Mouse (Mus musculus) forelimb bud, embryonic 11.5 days (tissue): Measurements from ENCODE around the gene Tet1.
"Not testable (repeated sequence)": the region's sequence is repeated elsewhere in the genome, so short reads cannot be mapped to it uniquely, and the experiment has no call there.

Experiments
- DNase-seq: peaks from one replicate; pipeline ENCODE4 v3.0.0-alpha.2; 2012; ENCODE audit warnings: low read depth, low spot score

Gene Tet1

GRCm38 (mm10) chr10:62908896-62909295, at the start of gene Tet1:
Tet1 (minus strand) TSS chr10:62908996.
- not testable (repeated sequence) for DNase-seq

- no peak for DNase-seq
These were observed 39.8 kb upstream of the Tet1 start for GRCm38 (mm10) chr10:62948551-62948950.

- DNase-seq = peak; percentile 92
These were observed 38.1 kb upstream of the Tet1 start, which contains the start of gene Dna2 for GRCm38 (mm10) chr10:62946738-62947471. Dna2 (plus strand) TSS chr10:62947026.

DNA sequence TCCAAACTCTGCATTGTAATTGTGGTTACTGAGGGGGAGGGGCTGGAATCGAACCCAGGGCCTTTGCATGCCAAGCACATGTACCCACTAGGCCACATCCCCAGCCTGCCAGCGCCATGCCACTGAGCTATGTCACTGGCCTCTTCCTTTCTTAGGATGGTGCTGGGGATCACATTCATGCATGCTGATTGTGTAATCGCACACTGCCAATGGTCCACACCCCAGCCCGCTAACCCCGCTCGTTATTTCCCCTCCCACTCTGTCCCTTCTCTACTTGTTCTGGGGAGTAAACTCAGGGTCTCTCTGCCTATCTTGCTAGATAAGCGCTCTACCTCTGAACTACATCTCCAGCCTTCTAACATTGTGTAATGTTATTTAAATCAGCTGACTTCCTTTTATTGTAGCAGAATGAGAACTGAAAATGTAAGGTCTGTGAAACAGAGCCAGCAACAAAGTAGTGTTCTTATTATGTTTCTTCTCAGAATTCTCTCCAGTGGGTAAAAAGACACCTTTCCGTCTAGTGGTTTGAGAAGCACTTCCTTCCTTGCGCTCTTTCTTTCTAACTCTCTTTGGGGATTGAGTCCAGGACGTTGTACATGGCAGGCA, 36.3 kb upstream of the Tet1 start:
- no peak for DNase-seq

- no peak for DNase-seq
These were observed 23.6 kb upstream of the Tet1 start for GRCm38 (mm10) chr10:62932381-62932780.

DNA sequence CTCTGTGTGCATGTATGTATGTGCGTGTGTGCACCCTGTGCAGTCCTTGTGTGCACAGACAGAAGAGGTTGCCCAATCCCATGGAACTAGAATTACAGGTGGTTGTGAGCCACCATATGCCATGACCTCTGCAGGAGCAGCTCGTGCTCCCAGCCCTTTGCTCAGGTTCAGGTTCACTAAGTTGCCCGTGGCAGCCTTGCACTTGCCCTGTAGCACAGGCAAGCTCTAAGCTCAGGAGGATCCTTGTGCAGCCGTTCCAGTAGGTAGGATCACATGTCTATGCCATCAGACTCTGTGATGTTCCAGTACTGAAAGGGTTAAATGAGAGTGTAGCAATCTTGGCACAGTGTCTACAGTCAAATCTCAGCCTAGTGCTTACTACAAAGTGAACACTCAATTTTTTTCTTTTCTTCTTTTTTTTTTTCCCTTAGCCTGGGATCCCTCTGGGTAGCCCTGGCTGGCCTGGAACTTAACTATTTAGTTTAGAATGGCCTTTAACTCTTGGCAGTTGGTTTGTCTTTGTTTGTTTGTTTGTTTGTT, 15.4 kb upstream of the Tet1 start:
- DNase-seq = no peak

DNA sequence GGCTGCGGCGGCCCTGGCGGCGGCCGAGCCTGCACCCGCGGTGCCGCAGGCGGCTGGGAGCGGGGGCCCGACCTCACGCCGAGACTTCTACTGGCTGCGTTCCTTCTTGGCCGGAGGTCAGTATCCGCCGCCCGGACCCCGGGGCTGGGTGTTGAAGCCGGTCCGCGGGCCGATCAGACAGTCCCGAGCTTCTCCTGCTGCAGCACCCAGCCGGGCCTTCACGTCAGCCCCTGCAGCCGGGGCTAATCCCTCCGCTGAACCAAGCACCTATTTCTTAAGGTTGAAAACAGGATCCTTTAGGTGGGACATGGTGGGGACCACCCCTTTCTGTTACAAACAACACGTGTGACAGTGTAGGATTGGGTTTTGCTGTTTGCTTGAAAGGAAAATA, 12.0 kb upstream of the Tet1 start:
- no peak for DNase-seq

DNA sequence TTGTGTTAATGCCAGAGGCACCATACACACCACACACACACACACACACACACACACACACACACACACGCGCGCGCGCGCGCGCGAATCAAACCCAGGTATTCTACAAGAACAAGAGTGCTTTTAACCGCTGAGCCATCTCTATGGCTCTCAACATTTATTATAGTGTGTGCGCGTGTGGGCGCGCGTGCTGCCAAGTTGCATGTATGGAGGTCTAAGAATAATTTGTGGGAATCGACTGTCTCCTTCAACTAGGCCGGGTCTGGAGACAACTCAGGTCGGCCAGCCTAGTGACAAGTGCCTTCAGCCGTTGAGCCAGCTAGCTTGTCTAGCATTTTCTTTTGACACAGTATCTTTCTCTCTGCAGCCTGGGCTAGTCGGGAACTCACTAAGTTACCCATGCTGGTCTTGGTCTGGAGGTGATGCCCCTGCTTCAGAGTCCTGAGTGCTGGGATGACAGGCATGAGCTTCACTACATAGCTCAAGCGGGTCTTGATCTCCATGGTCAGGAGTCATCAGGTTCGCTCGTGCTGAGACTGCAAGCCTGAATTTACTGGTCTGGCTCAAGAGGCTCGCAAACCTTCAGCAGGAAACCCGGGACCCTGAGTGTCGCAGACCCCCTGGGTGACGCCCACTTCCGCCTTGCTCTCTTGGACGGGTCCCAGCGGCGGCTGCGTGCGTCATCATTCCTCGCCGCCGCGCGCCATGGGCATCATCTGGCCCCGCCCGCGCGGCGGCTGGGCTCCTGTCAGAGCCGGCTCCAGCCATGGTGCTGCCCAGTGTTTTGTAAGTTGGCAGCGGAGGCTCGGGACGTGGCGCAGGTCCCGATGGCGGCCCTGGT, 11.3 kb upstream of the Tet1 start, which contains the start of gene Slc25a16:
Gene Slc25a16 (plus strand): TSS at position 709 of the 841 bp plus-strand sequence.
- peak; percentile 88 for DNase-seq

- DNase-seq = no peak
These were observed 10.2 kb upstream of the Tet1 start for GRCm38 (mm10) chr10:62918985-62919384.

- DNase-seq = no peak
These were observed 2.3 kb upstream of the Tet1 start for GRCm38 (mm10) chr10:62911120-62911519.

- no peak for DNase-seq
These were observed 2.5 kb downstream of the Tet1 start for GRCm38 (mm10) chr10:62906336-62906735.

GRCm38 (mm10) chr10:62902829-62903228, 6.0 kb downstream of the Tet1 start:
- no peak for DNase-seq

GRCm38 (mm10) chr10:62901826-62902225, 7.0 kb downstream of the Tet1 start:
- no peak for DNase-seq

- DNase-seq = no peak
These were observed 8.7 kb downstream of the Tet1 start for GRCm38 (mm10) chr10:62900144-62900543.

DNA sequence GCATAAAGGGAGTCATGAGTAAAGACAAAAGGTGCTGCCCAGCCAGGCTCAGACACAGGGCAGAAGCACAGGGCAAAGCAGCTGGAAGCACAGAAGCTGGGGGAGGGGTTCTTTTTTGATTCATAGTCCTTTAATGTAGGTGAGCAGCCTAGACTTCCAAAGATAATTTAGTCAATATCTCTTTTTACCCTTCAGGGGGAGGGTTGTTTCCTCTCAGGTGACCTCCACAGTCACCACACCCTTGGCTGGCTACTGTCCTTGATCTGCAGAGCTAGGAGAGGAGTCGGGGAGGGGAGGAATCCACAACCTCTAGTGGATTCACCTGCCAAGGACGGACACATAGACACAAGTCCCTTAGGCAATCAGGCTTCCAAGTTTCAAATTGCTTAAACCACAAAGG, 10.7 kb downstream of the Tet1 start:
- DNase-seq = no peak

GRCm38 (mm10) chr10:62897437-62897836, 11.4 kb downstream of the Tet1 start:
- DNase-seq = no peak

DNA sequence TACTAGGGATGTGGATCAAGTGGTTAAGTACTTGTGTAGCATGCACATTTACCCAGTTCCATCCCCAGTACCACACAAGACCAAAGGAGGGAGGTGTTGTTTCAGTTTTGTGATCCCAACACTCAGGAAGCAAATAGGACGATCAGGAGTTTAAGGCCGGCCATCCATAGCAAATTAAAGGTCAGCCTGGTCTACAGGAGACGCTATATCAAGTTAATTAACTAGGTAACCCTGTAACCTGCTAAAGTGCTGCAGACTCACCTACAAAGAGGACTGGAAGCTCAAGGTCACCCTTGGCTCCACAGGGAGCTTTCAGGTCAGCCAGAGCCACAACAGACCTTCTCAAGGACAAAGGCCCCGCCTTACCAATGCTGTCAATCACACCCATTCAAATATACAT, 12.0 kb downstream of the Tet1 start:
- DNase-seq = no peak

GRCm38 (mm10) chr10:62896035-62896434, 12.8 kb downstream of the Tet1 start:
- DNase-seq = no peak

DNA sequence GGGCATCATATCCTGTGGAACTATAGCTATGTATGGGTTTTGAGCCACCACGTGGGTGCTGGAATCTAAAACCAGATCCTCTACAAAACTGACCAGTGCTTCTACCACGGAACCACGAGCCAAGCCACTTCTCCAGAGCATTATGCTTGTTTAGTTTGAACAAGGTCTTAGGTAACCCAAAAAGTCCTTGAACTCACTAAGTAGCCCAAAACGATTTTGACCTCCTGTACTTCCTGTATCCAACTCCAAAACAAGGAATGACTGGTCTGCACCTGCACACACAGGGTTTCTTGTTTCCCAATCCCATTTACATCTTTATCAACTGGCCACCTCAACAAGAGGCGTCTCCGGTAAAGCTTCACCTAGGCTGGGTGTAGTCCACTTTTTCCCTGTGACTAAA, 13.4 kb downstream of the Tet1 start:
- no peak for DNase-seq

DNA sequence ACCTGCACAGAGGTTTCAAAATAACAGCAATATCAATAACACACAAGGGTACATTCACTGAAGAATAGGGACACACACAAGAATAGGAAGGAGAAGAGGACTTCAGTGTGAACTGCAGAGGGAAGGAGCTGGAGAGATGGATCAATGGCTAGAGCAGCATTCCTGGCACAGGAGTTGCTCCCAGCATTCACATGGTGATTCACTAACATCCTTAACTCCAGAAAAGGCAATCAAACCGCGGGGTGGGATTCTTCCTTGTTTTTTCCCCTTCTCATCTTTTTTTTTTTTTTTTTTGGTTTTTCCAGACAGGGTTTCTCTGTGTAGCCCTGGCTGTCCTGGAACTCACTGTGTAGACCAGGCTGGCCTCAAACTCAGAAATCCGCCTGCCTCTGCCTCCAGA, 14.3 kb downstream of the Tet1 start:
- no peak for DNase-seq

DNA sequence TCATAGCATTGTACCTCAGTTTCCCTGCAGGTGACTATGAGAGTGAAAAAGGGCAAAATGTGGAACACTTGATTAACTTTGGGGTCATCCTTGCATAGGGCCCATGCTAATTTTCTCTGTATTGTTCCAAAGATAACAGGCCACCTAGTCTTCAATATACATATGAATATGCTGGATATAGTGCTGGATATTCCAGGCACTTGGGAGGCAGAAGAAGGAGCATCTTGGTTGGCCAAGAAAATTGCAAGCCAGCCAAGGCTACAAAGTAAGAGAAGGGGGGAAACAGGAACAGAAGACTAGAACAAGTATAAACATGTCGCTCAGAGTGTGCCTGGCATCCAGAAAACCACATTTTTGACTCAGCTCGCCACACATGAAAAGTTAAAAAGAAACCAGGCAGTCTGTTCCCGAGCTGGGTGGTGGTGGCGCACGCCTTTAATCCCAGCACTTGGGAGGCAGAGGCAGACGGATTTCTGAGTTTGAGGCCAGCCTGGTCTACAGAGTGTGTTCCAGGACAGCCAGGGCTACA, 15.4 kb downstream of the Tet1 start:
- no peak for DNase-seq
